Mouse (Mus musculus) spleen, postnatal 36 days (tissue): ENCODE data around the gene Flot1.

Source experiments
- DNase-seq, 2 experiments: peaks; one replicate each; pipeline ENCODE4 v3.0.0; 2022; ENCODE audit warnings: low spot score in 2 of 2, mixed read lengths in 1 of 2

The Flot1 gene

GRCm38 (mm10) chr17:35866911-35867890 lies 44.2 kb downstream of the Flot1 start:
- DNase-seq = peak; percentile 81

GRCm38 (mm10) chr17:35868165-35868820 lies 45.3 kb downstream of the Flot1 start:
- peak; percentile 80 for DNase-seq

GRCm38 (mm10) chr17:35868961-35869345 lies 45.9 kb downstream of the Flot1 start:
- DNase-seq = no peak

GRCm38 (mm10) chr17:35869346-35870067 lies 46.5 kb downstream of the Flot1 start:
- DNase-seq = peak; percentile 53 to 63

- peak; percentile 88 to 91 for DNase-seq
Measured at GRCm38 (mm10) chr17:35870151-35870883, 47.3 kb downstream of the Flot1 start.

GRCm38 (mm10) chr17:35870884-35871696 lies 48.1 kb downstream of the Flot1 start:
- no peak for DNase-seq

GRCm38 (mm10) chr17:35873774-35874519 lies 50.9 kb downstream of the Flot1 start:
- DNase-seq = peak; percentile 80 to 83

- DNase-seq = no peak
Measured at GRCm38 (mm10) chr17:35874721-35875120, 51.7 kb downstream of the Flot1 start.

- peak; percentile 92 to 95 for DNase-seq
Measured at GRCm38 (mm10) chr17:35879245-35880057, 56.4 kb downstream of the Flot1 start, which contains the start of gene Dhx16. Gene Dhx16, plus strand, starts transcription at chr17:35879819.
